Mouse (Mus musculus) hindlimb bud, embryonic 11.5 days (tissue): ENCODE results near the gene Wdr60.
"Not testable (repeated sequence)": the region's sequence is repeated elsewhere in the genome, so short reads cannot be mapped to it uniquely, and the experiment has no call there.

Source experiments
- DNase-seq: peaks from one replicate; pipeline ENCODE4 v3.0.0-alpha.2; 2012; ENCODE audit warnings: low read depth, low spot score; ENCODE audit errors: extremely low spot score

Gene Wdr60

DNA sequence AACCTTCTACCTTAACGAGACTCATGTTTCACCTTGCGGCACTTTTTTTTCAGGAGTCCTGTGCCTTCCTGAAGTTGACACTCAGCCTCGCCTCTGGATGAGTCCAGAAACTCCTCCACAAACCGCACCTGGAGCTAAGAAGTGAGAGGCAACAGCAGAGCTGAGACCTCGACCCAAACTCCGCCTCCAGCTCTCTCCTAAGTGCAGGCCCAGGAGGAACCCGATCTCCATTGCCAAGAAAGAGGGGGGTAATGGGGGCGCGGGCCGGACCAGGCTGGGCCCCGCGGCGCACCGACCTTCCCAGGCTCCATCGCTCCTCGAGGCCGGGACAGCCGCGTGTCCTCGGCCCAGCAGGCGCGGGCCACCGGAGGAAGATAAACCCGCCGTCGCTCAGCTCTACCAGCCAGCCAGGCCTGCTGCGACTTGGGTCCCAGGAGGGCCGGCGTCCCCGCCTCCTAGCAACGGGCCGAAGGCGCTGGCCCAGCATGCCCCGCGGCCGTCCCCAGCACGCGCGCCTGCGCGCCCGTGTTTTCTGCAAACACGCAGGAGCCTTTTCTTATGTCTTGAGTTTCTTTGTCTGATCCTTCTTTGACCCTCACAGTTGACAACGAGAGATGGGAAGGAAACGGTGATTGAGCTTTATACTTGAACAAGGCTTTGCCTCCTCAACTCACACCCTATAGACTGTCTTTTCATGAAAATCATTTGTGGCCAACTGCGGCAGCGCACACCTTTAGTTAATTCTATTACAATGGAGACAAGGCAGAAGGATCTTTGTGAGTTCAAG lies at the start of gene Wdr60:
Wdr60 (minus strand) TSS at position 468 of the 787 bp plus-strand sequence.
- peak; percentile 70 for DNase-seq

DNA sequence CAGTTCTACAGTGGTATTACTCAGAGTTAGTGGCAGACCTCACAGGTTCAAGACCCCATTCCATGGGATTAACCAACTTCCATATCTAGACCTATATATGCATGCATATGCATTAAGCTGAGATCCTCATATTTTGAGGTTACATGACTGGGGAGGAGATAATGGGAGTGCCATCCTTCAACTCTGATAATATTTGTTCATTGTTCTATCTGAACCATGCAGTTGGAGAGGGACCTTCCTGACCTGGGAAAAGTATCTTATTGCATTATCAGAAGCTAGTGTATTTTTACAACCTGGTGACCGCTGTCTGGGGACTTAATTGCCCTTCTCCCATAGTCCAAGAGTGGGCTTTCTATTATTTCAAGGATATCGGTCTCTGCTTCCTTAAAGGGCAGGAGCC lies 45.8 kb upstream of the Wdr60 start:
- DNase-seq = no peak

DNA sequence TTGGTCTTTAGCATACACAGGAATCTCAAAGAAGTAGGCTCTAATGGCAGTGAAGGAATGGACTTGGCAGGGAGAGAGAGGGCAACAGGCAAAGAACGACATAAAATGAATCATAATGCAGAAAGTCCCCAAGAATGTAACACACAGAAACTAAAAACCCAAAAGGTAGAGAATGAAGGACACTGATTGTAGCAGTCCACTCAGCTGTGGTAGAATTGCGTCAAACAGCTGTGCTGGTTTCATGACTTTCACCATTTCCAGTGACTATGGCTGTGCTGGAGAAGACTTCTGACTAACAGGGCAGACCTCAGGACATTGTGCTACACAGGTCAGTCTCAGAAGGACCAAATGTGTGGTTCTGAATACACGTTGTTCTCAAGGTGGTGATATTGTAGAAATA lies 45.0 kb upstream of the Wdr60 start:
- no peak for DNase-seq

DNA sequence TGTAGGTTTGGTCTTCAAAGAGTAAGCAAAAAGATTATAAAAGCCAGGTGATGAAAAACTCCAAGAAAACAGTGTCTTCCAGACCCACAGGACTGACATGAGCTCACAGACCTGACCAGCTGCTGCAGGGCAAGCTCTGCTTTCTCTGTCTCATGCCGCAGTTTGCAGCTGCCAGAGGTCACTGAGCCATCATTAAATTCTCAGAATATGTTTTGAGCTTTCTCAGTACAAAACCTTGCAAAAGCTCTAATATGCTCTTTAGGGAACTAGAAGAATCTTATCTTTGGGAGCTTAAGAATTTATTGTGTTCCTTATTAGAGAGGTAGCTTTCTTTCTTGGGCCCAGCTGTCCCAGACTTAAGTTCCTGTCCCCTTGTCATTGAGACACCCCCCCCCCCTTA lies 43.2 kb upstream of the Wdr60 start:
- no peak for DNase-seq

DNA sequence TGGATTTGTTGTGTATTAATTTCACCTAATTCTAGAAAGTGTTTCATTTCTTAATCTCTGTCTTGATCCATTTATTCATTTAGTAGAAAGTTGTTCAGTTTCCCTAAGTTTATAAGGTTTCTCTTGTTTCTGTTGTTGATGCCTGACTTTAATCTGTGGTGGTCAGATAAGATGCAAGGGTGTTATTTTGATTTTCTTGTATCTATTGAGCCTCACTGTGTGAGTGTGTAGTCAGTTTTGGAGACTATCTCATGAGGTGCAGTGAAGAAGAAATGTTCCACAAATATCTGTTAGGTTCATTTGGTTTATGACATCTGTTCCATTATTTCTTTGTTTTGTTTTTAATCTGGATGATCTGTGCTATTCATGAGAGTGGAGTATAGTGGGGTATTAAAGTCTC lies 39.4 kb upstream of the Wdr60 start:
- no peak for DNase-seq

DNA sequence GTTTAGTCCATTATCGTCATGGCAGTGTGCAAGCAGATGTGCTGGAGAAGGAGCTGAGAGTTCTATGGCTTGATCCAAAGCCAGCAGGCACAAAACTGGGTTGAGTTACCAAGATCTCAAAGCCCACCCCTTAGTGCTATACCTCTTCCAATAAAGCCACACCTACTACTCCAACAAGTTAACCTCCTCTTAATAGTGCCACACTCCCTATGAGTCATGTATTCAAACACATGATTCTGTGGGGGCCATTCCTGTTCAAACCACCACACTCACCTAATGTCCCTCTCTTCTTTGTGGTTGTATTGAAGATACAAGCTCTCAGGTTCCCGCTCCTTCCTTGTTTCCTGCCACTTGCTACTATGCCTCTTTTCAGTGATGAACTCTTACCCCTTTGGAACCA lies 37.1 kb upstream of the Wdr60 start:
- DNase-seq = no peak

DNA sequence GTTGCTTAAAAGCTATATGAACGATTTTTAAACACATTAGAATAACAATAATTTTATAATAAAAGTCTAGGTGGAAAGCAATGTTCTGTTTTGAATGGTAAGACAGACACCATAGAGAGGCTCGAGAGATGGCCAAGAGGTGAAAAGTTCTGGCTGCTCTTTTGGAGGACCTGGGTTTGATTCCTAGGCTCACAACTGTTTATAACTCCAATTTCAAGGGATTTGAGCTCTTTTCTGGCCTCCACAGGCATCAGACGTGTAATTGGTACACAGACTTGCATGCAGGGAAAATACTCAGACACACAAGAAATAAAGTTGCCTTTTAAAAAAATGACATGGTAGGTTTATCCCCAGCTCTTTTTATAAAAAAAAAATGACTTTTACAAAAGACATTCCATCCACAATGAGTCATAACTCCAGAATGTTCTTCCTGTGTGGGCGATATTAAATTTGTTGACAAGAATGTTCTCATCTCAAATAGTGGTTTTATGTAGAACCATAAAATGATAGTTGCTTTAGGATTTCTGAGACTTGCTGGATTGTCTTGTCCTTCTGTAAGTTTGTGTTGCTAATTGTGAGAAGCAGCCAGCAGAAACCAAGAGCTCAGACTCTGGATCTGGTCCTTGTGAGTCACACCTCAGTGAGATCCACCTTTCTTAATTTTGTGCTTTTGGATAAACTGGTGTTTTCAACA lies 30.9 kb upstream of the Wdr60 start:
- DNase-seq = no peak

DNA sequence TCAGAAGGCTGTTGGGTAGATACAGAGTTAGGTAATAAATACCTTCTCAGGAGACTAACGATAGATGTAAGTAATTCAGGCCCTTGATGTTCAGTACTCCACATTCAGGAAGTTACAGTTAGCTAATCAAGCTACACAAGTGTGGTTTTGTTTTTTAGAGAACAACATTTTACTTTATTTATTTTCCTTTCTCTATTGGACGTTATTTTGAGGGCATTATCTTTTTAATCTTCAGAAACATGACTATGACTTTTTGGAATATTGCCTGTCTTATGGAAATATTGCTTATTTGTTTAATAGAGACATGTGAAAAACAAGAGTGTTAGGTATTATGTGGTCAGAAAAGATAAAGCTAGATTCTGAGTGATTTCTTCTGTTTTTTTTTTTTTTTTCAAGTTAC lies 30.4 kb upstream of the Wdr60 start:
- DNase-seq = no peak

DNA sequence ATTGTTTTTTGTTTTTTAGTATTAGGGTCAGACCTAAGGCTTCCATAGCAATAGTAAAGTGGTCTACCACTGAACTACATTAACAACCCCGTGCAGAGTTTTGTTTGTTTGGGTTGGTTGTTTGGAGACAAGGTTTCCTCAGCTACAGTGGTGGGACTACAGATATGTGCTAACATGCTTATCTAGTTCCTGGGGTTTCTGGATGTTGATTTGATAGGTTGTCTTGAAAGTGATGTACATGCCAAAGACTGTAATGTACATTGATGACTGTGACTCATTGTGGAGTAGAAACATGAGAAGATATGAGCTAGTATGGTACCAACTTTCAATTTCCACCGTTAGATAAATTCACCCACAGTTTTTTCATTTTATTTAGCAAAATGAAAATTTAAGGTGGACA lies 20.7 kb upstream of the Wdr60 start:
- no peak for DNase-seq

DNA sequence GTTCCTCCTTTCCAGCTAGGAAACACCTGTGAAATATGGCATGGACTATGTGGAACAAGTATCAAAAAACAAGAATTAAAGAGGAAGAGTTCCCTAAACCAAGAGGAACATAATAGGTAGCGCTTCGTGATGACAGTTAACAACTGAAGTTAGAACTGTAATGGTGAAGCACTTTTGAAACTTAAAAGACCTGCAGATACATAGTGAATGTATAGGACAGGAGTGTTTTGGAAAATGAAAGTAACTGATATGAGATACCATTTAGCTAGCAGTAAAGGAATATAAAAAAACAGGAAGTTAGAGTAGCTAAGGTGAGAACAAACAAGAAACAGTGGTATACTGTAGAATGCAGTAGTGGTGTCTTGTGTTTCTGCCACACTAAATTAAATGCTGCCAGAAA lies 20.0 kb upstream of the Wdr60 start:
- no peak for DNase-seq

DNA sequence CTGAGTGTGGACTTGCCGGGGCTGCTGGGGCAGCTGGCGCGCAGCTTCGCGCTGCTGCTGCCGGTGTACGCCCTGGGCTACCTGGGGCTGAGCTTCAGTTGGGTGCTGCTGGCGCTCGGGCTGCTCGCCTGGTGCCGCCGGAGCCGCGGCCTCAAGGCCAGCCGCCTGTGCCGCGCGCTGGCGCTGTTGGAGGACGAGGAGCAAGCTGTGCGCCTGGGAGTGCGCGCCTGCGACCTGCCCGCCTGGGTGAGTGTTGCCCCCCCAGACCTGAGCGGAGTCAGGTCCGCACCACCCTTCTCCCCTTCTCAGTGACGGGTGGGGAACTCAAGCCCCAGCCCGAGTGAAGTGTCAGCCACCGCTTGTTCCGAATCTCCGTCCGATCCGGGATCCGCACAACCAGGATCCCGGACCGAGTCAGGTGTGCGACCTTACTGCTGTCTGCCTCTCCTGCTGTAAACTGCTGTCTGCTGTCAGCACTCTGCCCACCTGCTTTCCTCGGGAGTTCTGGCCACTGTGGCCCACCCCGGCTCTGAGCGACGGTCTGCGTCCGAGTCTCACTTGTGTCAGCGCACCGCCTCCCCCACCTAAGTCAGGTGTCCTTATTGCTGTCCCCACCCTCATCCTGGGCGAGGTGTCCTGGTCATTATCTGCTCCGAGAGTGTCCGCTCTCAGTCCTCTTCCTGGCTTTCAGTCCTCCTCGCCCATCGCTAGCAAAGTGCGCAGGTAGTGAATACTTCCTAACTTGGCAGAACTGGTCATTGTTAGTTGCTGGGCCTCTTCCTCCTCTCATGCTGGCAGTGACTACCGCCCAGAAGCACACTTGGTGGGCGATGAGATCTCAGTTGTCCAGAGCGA lies 18.8 kb upstream of the Wdr60 start:
- no peak for DNase-seq

DNA sequence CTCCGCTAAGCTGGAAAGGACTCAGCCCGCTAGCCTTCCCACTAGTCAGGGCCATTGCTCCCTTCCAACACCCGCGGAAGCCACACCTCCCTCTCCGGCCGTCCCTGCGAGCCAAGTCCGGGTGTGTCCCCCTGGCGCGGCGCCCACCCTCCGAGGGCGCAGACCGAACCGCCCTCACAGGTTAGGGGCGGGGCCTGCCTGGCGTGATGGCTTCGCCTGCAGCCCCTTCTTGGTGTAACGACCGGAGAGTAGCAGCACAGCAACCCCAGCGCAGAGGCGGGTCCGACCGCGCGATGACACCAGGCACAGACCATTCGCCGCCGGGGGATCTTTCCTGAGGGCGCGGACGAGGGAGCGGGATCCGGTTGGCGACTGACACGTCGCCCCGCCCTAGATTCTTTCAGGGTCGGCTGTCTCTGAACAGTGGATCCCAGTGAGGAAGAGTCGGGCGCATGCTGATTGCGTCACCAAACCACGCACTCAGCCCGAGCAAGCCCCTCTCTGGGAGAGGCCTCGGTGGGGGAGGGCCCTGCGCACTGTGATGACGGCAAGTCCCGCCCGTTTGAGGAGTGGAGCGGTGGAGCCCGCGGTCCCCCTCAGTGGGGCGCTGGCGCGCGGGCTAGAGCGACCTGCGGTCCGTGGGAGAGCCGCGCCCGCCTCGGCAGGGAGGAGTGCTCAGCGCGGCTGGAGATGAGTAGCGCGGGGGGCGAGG lies 18.0 kb upstream of the Wdr60 start, which contains the start of gene Esyt2:
Esyt2 (plus strand) TSS at position 544 of the 712 bp plus-strand sequence.
- DNase-seq = peak; percentile 89

DNA sequence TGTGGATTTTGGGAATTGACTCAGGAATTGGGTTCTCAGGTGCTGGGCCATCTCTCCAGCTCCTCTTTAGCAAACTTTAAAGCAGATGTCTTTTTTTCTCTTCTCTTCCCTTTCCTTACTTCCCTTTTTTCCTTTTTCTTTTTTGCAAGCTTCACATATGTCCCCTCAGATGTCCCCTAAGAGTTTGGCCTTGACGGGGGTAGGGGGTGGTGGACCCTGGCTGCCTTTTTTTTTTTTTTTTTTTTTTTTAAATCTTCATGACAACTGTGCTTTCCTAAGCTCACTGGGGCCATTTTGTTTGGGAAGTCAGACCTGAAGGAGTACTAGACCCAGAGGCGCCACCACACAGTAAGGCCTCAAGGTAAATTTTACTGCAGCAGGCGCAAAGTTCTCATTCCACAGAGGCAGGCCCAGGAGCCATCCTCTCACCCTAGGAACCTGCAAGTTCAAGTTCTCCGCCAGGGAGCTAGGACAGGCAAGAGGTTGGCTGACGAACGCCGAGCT lies 17.4 kb upstream of the Wdr60 start:
- DNase-seq = no peak

DNA sequence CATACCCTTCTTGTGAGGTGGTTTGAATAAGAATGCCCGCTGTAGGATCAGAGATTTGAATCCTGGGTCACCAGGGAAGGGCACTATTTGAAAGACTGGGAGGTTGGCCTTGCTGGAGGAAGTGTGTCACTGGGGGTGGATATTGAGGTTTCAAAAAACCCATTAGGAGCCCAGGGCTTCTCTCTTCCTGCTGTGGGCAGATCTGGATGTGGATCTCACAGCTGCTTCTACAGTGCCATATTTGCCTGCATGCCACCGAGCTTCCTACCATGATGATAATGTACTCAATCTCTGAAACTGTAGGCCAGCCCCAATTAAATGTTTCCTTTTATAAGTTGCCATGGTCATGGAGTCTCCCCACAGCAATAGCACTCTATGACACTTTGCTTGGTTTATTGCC lies 16.4 kb upstream of the Wdr60 start:
- DNase-seq = no peak

DNA sequence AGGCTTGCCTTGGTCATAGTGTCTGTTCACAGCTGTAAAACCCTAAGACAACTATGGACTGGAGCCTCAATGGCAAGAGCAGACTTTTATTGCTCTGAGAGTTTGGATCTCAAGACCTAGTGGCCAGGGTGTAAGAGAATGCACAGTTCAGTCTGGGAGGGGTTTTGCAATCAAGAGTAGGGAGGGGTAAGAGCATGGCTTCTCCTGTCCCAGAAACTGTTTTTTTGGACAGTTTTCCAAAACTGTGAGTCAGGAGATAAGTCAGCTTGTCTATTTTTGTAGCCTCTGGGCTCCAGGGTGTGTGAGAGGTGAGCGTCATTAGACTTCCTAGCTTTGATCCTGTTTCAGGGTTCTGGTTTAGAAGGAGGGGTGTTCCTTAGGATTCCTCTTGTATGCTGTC lies 15.7 kb upstream of the Wdr60 start:
- no peak for DNase-seq

DNA sequence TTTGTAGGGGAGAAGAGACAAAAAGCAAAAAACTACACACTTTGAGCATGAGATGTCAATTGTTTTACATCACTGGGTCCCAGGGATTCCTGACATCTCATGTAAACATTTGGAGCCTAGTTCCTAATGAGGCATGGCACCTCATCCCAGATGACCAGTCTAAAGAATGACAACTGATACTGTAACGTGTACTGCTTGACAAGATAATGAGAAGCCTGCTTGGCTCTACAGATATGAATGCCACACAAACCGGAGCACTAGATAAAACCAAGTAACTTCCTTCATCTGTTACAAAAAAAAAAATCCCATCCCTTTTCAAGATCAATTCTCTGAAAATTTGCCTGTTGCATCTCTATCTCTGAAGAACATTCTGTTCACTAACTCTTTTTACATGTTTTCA lies 14.1 kb upstream of the Wdr60 start:
- no peak for DNase-seq

DNA sequence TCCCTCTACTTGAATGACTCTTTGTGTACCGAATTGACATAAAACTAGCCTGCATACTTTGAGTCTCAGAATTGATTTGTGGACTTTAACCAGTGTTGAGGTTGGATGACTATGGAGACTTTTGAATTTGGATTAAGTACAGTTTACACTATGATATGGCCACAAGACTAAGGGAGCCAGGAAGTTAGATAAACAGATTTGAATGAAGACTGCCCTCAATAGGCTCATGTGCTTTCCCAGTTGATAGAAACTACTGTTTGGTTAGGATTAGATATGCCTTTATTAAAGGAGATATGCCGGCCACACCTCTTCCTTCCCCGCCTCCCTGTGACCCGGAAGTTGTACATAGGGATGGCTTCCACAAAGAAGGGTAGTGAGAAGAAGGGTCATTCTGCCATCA lies 12.8 kb upstream of the Wdr60 start:
- no peak for DNase-seq

DNA sequence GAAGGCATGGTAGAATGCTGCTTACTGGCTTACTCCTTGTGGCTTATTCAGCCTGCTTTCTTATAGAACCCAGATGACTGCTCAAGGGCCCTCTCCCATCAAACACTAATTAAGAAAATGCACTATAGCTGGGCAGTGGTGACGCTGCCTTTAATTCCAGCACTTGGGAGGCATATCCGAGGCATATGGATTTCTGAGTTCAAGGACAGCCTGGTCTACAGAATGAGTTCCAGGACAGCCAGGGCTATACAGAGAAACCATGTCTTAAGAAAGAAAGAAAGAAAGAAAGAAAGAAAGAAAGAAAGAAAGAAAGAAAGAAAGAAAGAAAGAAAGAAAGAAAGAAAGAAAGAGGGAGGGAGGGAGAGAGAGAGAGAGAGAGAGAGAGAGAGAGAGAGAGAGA lies 12.3 kb upstream of the Wdr60 start, which contains the start of gene Gm11027:
Gm11027 (plus strand) TSS at position 301 of the 400 bp plus-strand sequence.
- not testable (repeated sequence) for DNase-seq

DNA sequence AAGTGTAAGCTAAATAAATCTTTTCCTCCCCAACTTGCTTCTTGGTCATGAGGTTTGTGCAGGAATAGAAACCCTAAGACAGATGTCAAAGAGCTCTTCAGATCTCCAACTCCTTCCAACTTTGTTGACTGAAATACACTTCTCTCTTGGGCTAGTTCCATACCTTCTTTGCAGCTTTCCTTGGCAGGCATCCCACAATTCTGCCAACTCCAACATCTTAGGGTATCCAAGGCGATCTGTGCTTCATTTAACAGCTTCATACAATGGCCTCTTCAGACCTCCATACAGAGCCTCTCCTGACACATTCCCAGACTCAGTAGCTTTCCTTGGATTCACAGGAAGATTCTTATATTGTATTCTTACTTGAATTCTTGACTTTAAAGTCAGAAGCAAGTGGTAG lies 10.9 kb upstream of the Wdr60 start:
- no peak for DNase-seq

DNA sequence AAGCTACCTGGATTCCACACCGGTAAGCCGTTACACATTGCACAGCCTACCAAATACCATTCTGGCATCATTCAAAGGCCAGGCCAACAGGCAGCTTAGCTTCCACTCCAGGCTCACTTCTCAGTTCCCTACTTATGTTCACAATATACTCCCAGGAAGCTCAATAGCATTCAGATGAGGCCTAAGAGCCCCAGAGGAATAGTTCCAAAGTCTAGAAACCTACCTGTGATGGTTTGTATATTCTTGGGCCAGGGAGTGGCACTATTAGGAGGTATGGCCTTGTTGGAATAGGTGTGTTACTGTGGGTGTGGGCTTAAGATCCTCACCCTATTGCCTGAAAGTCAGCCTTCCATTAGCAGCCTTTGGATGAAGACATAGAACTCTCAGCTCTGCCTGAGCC lies 8.2 kb upstream of the Wdr60 start:
- no peak for DNase-seq

DNA sequence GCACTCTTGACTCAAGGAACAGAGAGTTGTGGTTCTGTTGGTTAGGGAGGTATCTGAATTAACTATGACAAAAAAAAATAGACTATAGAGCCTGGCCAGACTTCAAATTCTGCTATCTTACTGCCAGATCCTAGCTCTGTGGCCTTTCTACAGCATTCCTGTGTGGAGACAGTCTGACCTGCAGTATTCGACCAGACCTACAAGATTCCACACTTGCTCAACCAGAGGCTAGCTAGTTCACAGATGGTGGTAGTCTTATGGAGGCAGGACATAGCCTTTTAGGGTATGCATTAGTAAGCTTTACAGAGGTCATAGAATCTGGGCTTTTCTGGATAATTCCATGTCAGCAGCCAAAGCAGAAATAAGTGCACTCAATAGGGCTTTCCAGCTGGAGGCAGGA lies 7.7 kb upstream of the Wdr60 start:
- no peak for DNase-seq
